Mouse (Mus musculus) bone marrow, adult 2 months (tissue): ENCODE data around the gene Spred1.

Source experiments
- CTCF ChIP-seq: fragments of 200-500 bp; IDR thresholded peaks from 2 replicates; pipeline ENCODE4 v1.5.1; 2011; ENCODE audit warnings: low read length, control low read depth; ENCODE audit not compliant: control insufficient read depth, insufficient read depth
- POLR2A ChIP-seq: fragments of 200-500 bp; IDR thresholded peaks from 2 replicates; pipeline ENCODE4 v1.6.1; 2011; ENCODE audit warnings: low read depth, mild to moderate bottlenecking, control low read depth, low read length, borderline replicate concordance; ENCODE audit not compliant: control insufficient read depth

DNA sequence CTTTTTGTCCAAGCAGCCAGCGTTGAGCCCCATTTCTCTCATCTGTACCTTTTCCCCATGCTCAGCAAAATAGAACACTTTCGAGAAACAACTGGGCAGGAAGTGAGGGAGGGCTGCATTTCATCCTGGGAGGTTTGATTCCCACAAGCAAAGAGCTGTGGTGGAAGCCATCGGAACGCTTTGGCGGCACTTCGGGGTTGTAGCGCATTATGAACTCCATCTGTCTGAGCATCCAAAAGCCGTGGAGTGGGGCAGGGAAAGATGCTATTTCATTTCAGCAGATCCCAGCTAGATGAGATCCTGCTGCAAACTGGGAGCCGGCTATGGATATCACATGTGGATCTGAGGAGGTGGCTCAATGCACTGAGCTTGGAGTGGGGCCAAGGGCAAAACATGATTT lies 101.5 kb downstream of the Spred1 start:
- TF ChIP-seq CTCF (no peak), POLR2A (no peak)
